Mouse (Mus musculus): ENCODE measurements at regions not wholly inside any gene's neighbourhood (a gene's known extent, or its start where the extent isn't known, plus 50 kb on each side); places are given as distances from the start of the nearest gene placed in this dataset.

GRCm38 (mm10) chr15:93095224-93095623 lies 179.8 kb downstream of the Gxylt1 start:
- TF ChIP-seq CTCF (IDR thresholded peaks at IDR 0.05; ENCODE audit: control insufficient read depth, insufficient read depth, insufficient replicate concordance, low read depth, low read length) (no peak), POLR2A (IDR thresholded peaks at IDR 0.05; ENCODE audit: control insufficient read depth, low read depth, low read length) (no peak)
